Mouse (Mus musculus) kidney, postnatal 0 days (tissue): ENCODE results near the gene Emx1. TPM values are rescaled to one million over a fixed set of nuclear protein-coding genes. Genes with fewer than 3 reads are reported as not detected.
A peak's percentile ranks its signal among the peaks of the same experiment; 100 is the strongest.

Experiments
- ATAC-seq: fragments of 200-750 bp; cut with Nextera tagmentation; replicated peaks from 2 replicates; pipeline ENCODE4 v1.8.0; 2017; ENCODE audit warnings: low read depth, moderate number of reproducible peaks, moderate TSS enrichment, moderate library complexity; ENCODE audit not compliant: low FRiP score
- DNase-seq: peaks from one replicate; pipeline ENCODE4 v3.0.0-alpha.2; 2016; ENCODE audit warnings: low spot score
- H3K27ac ChIP-seq: fragments of 300-500 bp; sonication (generic); 2 replicates; pipeline ENCODE4 v1.5.1; 2014; ENCODE audit warnings: mild to moderate bottlenecking
- H3K27me3 ChIP-seq: fragments of 300-500 bp; sonication (generic); 2 replicates; pipeline ENCODE4 v1.6.1; 2014; ENCODE audit warnings: low read length, mixed read lengths; ENCODE audit not compliant: insufficient read depth
- H3K36me3 ChIP-seq: fragments of 300-500 bp; sonication (generic); 2 replicates; pipeline ENCODE4 v1.6.1; 2014; ENCODE audit warnings: low read length, mixed read lengths; ENCODE audit not compliant: insufficient read depth
- H3K4me1 ChIP-seq: fragments of 300-500 bp; sonication (generic); replicated peaks from 2 replicates; pipeline ENCODE4 v1.6.1; 2014; ENCODE audit warnings: antibody characterized with exemption, low read length, mixed read lengths; ENCODE audit not compliant: insufficient read depth
- H3K4me2 ChIP-seq: fragments of 300-500 bp; sonication (generic); 2 replicates; pipeline ENCODE4 v1.6.1; 2014; ENCODE audit warnings: mild to moderate bottlenecking, low read length, moderate library complexity, mixed read lengths
- H3K4me3 ChIP-seq: fragments of 300-500 bp; sonication (generic); replicated peaks from 2 replicates; pipeline ENCODE4 v1.5.1; 2014; ENCODE audit warnings: low read depth, low read length
- H3K9ac ChIP-seq: fragments of 300-500 bp; sonication (generic); 2 replicates; pipeline ENCODE4 v1.6.1; 2014; ENCODE audit warnings: low read depth, low read length
- H3K9me3 ChIP-seq: fragments of 300-500 bp; sonication (generic); replicated peaks from 2 replicates; pipeline ENCODE4 v1.6.1; 2016; ENCODE audit warnings: low read length, inconsistent platforms, mixed read lengths
- CTCF ChIP-seq: IDR thresholded peaks from 2 replicates; pipeline ENCODE4 v1.5.1; 2016; ENCODE audit warnings: antibody characterized with exemption, low read depth, mild to moderate bottlenecking, moderate library complexity
- WGBS: fragments of 180-500 bp; shearing (Covaris S2); extraction: QIAGEN DNeasy Blood & Tissue Kit; methylation state at CpG from one replicate; pipeline ENCODE4 v1.1.7; 2014; 5-methylcytosine and 5-hydroxymethylcytosine counted together
- polyA plus RNA-seq: library from polyadenylated mRNA; unstranded; fragments of >200 nt; fragmentation: Nextera tagmentation; extraction: Ambion mirVana; gene quantifications from 2 replicates; pipeline ENCODE4 v1.2.1, GENCODE M21; 2015

The Emx1 gene
- polyA plus RNA-seq, 1 experiment from 2014 or later: 40.2 TPM

DNA sequence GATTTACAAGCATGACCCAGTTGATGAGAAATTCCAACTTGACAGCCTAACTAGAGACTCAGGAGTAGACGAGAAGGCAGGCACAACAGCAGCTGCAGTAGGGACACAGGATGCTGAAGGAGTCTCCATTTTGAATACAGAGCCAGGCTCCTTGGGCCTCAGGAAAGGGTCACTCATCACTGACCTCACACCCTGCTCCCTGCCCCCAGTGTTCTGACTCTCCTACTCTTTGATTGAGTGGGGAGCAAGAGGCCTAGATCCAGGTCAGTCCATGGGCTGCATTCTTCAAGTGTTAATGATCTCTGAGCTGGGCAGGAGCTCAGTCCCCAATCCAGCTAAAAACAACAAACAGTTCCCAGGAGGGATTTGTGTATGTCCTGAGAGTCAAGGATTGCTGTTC, 23.4 kb downstream of the Emx1 start:
- Histone ChIP-seq H3K4me2 (no peak overlapping the region), H3K27ac (0 out of 2 replicates have a peak overlapping the region, but pooled peaks have one; percentile 25), H3K9ac (no peak overlapping the region), H3K36me3 (no peaks in the 10 kb centered on the region), H3K9me3 (no peaks in the 10 kb centered on the region), H3K4me3 (no peak overlapping the region), H3K4me1 (no peaks in the 10 kb centered on the region), H3K27me3 (no peaks in the 10 kb centered on the region)
- no peak for TF ChIP-seq CTCF
- 39% methylated on average over 1 of the region's 1 CpGs for WGBS
- DNase-seq (no peak), ATAC-seq (peak; percentile 41; the same call in 1 of the 2 replicates)

DNA sequence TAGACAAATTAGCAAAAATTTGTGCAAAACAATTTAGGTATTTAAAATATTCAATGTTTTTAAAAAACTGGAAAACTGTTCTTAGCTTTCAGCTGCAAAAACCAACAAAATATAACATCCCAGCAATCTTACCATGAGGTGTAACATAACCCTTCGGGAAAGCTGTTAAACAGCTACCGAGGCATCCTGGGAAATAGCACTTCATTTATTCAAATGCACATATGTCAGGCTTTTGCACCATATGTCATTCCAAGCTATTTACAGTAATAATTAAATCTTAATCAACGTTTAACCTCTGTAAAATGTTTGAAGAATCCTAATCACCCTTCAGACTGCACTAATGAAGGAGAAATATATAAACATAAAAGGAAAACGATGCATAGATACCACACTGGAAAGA, 31.0 kb downstream of the Emx1 start:
- H3K27ac ChIP-seq: no peak overlapping the region
- H3K9me3 ChIP-seq: no peaks in the 10 kb centered on the region
- no peak overlapping the region for H3K9ac ChIP-seq
- H3K27me3 ChIP-seq: no peaks in the 10 kb centered on the region
- 58% methylated on average over 4 of the region's 4 CpGs for WGBS
- no peak for DNase-seq
- TF ChIP-seq CTCF: no peak
- no peak for ATAC-seq
- no peak overlapping the region for H3K4me2 ChIP-seq
- no peak overlapping the region for H3K4me3 ChIP-seq
- no peaks in the 10 kb centered on the region for H3K4me1 ChIP-seq
- H3K36me3 ChIP-seq: no peaks in the 10 kb centered on the region

DNA sequence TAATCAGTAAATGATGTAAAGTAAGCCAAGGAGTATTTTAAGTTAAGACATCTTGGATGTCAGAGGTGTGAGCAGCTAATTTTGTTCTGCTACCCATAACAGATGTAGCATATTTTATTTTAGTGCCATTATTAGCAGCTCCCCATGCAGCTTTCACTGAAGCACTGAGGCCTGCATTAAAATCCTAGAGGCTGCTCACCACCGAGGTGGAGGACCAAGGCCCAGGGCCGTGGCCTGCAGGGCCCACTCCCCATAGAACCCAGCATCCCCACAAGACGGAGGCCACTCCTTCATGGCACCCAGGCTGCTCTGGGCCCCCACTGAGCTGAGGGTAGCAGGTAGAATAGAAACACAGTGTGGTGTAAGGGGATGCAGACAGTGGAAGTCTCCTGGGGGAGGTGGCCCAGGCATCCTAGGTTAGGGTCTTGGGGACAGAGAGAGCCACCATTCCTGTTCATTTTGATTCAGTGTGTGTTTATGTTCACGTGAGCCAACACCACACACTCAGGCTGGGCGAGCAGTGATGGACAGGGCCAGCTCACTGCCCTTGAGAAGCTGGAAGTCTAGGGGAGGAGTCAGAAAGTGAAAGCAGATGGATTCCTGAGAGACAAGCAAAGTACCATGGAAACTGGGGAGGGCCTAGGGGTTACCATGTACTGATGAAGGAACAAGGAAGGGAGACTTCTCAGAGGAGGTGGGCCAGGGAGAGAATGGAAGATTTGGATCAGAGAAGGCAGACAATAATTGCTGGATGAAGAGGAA, 31.6 kb downstream of the Emx1 start:
- ATAC-seq: no peak
- no peak overlapping the region for H3K27ac ChIP-seq
- H3K36me3 ChIP-seq: no peaks in the 10 kb centered on the region
- TF ChIP-seq CTCF: no peak
- WGBS: 64% methylated on average over 5 of the region's 5 CpGs
- H3K4me3 ChIP-seq: no peak overlapping the region
- DNase-seq: no peak
- no peak overlapping the region for H3K4me2 ChIP-seq
- no peaks in the 10 kb centered on the region for H3K9me3 ChIP-seq
- H3K9ac ChIP-seq: no peak overlapping the region
- no peaks in the 10 kb centered on the region for H3K4me1 ChIP-seq
- no peaks in the 10 kb centered on the region for H3K27me3 ChIP-seq

DNA sequence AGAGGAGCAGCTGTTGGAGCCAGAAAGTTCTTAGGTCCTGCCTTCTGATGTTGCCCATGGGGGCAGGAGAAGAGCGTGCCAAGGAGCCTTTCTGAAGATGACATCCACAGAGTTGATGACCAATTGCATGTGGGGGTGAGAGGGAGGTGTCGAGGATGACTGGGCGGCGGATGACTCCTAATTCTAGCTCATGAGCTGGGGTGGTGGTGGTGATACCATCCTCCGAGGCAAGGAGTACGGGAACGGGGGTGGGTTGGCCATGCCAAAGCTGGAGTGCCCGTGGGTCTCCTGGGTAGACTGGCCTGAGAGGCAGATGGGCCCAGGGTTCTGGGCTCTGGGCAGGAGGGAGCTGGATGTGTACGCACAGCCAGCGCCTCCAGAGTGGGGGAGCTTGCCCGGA, 32.5 kb downstream of the Emx1 start:
- Histone ChIP-seq H3K4me1 (no peaks in the 10 kb centered on the region), H3K27ac (no peak overlapping the region), H3K4me2 (no peak overlapping the region), H3K36me3 (no peaks in the 10 kb centered on the region), H3K27me3 (no peaks in the 10 kb centered on the region), H3K9me3 (no peaks in the 10 kb centered on the region), H3K4me3 (no peak overlapping the region), H3K9ac (no peak overlapping the region)
- DNase-seq (no peak), ATAC-seq (no peak)
- no peak for TF ChIP-seq CTCF
- WGBS: 87% methylated on average over 11 of the region's 11 CpGs

DNA sequence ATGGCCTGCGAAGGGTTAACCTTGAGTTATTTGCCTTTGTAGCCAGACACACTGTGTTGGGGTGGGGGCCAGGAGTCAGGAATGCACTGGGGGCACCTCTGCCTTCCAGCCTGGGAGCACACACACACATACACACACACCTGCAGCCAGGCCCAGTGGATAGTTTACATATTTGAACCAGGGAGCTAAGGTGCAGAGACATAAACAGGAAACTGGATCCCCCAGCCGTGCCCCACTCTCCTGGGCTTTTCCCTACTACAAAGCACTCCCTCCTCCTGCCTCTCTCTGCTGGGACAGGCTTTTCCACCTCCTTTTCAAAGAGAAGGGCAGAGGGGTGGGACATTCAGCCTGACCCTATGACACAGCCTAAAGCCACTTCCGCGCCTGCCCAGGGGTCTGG, 33.7 kb downstream of the Emx1 start:
- peak; percentile 40; the same call in 1 of the 2 replicates for ATAC-seq
- Histone ChIP-seq H3K9me3 (no peaks in the 10 kb centered on the region), H3K4me1 (no peaks in the 10 kb centered on the region), H3K4me2 (no peak overlapping the region), H3K4me3 (no peak overlapping the region), H3K9ac (no peak overlapping the region), H3K27ac (peak overlapping the region; percentile 47; the same call in 1 of the 2 replicates), H3K27me3 (no peaks in the 10 kb centered on the region), H3K36me3 (no peaks in the 10 kb centered on the region)
- DNase-seq: peak; percentile 46
- TF ChIP-seq CTCF: no peak
- WGBS: 36% methylated on average over 4 of the region's 4 CpGs

DNA sequence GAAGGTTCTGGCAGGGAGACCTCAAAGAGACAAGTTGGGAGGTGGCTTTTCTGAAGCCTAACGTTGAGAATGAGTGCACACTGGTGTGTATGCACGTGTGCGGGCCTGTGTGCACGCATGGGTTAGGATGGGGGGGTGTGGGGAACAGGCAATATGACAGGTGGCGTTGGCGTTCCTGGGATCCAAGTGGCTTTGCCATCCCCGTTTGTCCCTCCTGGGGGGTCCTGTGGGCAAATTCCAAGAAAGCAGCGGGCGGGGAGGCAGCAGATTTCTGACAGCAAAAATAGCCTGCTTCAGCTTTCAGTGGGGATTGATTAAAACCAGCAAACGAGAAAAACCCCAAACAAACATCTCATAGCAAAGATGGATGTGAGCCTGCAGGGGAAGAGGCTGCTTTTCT, 35.3 kb downstream of the Emx1 start:
- Histone ChIP-seq H3K36me3 (no peaks in the 10 kb centered on the region), H3K9me3 (no peaks in the 10 kb centered on the region), H3K4me1 (no peaks in the 10 kb centered on the region), H3K4me3 (no peak overlapping the region), H3K27me3 (no peaks in the 10 kb centered on the region), H3K27ac (no peak overlapping the region), H3K9ac (no peak overlapping the region), H3K4me2 (no peak overlapping the region)
- no peak for ATAC-seq
- WGBS: 79% methylated on average over 10 of the region's 10 CpGs
- no peak for TF ChIP-seq CTCF
- DNase-seq: no peak
